Mouse (Mus musculus): ENCODE measurements around the gene Hsd17b12.
A peak's percentile ranks its signal among the peaks of the same experiment; 100 is the strongest.

Gene Hsd17b12

DNA sequence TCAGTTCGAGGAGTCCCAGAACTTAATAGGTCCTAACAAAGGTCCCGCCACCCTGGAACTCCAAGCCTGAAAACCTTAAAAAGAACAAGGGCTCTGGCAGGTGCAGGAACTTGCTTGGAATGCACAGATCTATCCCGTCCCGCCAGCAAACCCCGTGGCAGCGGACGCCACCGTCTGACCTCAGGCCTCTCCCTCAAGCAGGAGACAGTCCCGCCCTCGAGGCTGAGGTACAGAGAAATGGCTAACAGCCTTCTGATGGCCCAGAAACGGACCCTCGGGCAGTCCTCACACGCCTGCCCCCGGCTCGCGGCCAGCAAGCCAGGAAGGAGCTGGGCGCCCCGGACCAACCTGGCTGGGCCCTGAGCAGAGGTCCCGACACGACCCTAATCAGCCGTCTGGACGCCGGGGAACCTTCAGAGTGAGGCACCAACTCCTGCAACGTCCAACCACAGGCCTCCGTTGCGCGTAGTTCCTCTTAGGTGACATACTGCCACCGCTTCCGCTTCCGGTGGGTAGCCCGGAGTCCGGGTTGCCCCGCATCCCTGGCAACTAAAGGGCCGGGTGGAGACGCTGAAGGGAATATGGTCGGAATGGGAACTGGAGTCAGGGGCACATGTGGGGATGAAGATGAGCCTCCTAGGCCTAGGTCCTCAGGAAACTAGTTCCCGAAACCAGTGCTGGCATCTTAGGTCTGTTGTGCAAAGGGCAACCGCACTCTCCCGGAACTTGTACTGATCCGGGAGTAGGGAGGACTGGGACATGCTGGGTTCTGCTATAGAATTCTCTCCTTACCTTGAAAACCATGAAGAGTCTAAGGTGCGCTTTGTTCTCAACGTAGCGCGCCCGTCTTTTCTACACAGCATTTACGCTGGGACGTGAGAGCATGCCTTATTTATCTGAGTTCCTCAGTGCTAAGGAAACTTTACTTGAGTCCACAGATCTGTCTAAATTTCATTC lies 147.2 kb downstream of the Hsd17b12 start, which contains the start of gene Alkbh3:
Alkbh3 (minus strand) TSS at position 473 of the 957 bp plus-strand sequence.
- DNase-seq (ENCODE audit: low spot score in 2 of 2): peak; percentile 97

- peak; percentile 90 to 91 for DNase-seq (ENCODE audit: low spot score in 2 of 2)
Measured at GRCm38 (mm10) chr2:94002331-94002730, 155.4 kb downstream of the Hsd17b12 start.

- DNase-seq (ENCODE audit: low spot score in 2 of 2): no peak
Measured at GRCm38 (mm10) chr2:94001918-94002317, 155.8 kb downstream of the Hsd17b12 start.

DNA sequence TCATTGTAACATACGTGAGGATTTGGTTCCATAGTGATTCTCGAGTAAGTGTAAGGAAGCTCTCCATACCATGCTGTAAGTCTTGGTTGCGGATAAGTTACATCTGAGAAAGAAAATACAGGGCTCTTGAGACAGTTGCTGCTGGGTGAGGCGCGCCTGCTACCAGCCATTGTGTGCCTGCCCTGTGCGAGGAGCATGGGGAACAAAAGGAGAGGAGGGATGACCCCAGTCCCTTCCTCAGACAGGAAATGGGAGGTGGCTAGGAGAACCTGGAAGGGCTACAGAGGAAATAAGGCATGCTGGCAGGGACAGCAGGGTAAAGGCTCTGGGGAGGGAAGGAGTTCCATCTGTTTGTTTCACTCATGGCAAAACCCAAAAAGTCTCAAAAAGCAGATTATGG lies 156.4 kb downstream of the Hsd17b12 start:
- no peak for DNase-seq (ENCODE audit: low spot score in 2 of 2)

- no peak for DNase-seq (ENCODE audit: low spot score in 2 of 2)
Measured at GRCm38 (mm10) chr2:93996254-93996653, 161.5 kb downstream of the Hsd17b12 start, which contains the start of gene Gm27027. Gene Gm27027, minus strand, starts transcription at chr2:93996354.

DNA sequence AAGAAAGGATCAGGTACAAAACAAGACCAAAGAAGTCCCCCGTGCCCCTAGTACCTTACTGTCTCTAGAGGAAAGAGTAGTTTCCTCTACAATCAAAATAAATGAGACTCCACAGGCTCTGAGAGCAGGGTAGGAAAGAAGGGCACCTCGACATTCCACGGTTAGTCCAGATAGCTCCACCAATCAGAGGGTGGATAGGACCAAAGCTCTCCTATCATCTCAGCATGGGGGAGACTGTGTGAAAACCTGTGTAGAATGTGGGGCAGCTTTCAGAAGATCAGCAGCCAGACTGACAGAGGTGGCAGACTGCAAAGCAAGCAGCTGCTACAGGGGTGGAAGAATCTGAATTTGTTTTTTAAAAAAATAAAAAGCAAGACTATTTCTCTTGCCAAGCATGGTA lies 165.0 kb downstream of the Hsd17b12 start:
- DNase-seq (ENCODE audit: low spot score in 2 of 2): no peak

GRCm38 (mm10) chr2:93992259-93992658 lies 165.5 kb downstream of the Hsd17b12 start:
- no peak for DNase-seq (ENCODE audit: low spot score in 2 of 2)

GRCm38 (mm10) chr2:93991336-93991735 lies 166.4 kb downstream of the Hsd17b12 start:
- no peak for DNase-seq (ENCODE audit: low spot score in 2 of 2)

DNA sequence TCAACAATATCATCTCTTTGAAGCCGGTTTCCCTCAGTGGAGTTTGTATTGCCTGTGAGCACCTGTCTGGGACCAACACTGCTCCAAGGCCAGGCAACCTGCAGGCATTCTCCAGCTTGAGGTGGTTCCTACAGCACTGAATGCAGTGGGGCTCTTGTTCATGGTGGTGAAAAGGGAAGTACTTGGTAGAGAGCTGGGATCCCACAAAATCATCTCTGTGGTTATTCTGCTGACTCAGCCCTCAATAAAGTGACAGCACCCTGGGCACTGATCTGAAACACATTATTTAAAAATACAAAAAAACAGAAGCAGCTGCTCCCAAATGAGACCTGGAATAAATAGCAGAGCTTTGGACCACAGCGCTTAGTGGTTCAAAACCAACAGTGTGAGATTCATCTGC lies 169.3 kb downstream of the Hsd17b12 start:
- DNase-seq (ENCODE audit: low spot score in 2 of 2): no peak

Measured in cerebellum, postnatal 4 days (tissue).